Mouse (Mus musculus): ENCODE data around the gene Stk33.

Gene Stk33

DNA sequence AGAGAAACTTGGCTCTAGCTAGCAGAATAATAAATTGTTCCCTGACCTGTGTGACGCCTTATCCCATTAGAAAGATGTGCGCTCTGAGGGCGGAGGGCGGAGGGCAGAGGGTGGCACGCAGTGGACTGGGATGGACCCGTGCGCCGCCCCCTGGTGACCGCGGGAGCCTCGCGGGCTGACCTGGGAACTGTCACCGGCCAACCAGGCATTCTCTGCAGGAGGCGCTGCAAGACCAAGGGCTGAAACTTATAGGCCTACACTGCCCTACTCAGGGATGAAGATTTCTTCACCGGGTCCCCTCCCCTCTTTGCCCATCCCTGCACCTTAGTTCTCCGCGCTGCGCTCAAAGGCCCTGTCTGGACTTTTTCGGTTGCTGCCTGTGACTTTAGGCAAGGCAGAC, 197.6 kb downstream of the Stk33 start:
- peak; percentile 25 for DNase-seq (ENCODE audit: low read depth, low spot score)

DNA sequence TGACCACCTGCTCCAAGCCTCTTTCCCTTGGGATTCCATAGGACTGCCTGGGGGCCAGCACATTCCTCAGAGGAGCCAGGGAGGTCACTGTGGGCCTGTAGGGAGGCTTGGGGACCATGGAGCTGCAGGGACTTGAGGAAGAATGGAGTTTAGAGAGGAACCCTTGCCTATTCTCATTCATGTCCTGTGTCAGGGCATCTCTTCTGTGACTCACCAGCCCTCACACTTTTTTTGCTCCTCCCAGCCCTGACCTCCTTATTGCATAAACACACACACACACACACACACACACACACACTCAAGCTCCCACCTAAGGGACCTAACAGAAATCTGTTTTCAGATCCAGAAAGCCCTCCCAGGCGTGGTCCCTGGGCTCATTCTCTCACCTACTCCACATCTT, 199.5 kb downstream of the Stk33 start:
- no peak for DNase-seq (ENCODE audit: low read depth, low spot score)

GRCm38 (mm10) chr7:109238724-109239123, 200.2 kb downstream of the Stk33 start:
- DNase-seq (ENCODE audit: low read depth, low spot score) = no peak

GRCm38 (mm10) chr7:109234882-109235640, 203.8 kb downstream of the Stk33 start:
- no peak for DNase-seq (ENCODE audit: low read depth, low spot score)

DNA sequence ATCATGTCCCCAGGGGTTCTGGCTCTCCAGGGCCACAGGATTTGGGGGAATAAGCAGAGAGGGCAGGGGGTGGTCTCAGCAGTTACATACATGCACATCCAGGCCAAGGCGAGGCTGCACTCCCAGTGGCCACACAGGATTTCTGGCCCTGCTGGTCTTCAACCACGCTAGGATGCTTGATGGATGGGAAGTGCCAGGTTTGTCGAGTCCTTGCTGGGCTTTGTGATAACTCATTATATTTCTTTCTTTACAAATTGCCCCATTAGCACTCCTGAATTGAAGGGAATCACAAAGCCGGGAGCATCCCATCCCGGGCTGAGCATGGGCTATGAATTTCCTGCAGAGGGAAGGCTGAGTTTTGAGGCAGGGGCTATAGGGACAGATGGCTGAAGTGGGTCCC, 204.4 kb downstream of the Stk33 start:
- DNase-seq (ENCODE audit: low read depth, low spot score) = no peak

GRCm38 (mm10) chr7:109231881-109232321, 207.0 kb downstream of the Stk33 start:
- no peak for DNase-seq (ENCODE audit: low read depth, low spot score)

DNA sequence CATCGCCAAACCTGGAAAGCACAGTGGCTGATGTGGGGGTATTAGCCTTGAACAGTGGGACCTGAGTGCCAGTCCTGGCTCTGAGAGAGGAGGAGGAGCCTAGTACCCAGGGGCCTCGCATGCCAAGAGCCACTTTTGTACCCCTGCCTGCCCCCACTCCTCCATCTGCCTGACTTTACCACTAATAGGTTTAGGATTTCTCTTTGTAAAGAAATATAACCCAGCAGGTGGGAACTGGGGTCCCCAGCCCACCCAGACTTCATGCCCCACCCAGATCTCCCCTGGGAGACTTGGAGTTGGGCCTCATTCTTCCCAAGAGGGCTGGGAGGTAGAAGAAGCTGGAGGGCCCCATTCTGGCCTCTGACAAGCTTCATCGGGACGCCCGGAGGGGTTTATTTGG, 207.6 kb downstream of the Stk33 start:
- no peak for DNase-seq (ENCODE audit: low read depth, low spot score)

GRCm38 (mm10) chr7:109230806-109231205, 208.1 kb downstream of the Stk33 start:
- peak; percentile 64 for DNase-seq (ENCODE audit: low read depth, low spot score)

Data from forelimb bud, embryonic 11.5 days (tissue).